Mouse (Mus musculus): Measurements from ENCODE around the gene Gm45234. TPM values are rescaled to one million over a fixed set of nuclear protein-coding genes. Genes with fewer than 3 reads are reported as not detected.

Gene Gm45234
- polyA plus RNA-seq, 1 experiment, result not detected

GRCm38 (mm10) chr6:124718703-124719102, 37.1 kb downstream of the Gm45234 start:
- no peak for TF ChIP-seq CTCF (IDR thresholded peaks at IDR 0.05; ENCODE audit: borderline replicate concordance, extremely low read depth, insufficient read depth, insufficient read length)
- no peak for TF ChIP-seq POLR2A (IDR thresholded peaks at IDR 0.05; ENCODE audit: borderline replicate concordance, extremely low read depth, insufficient read depth, insufficient read length, poor library complexity, severe bottlenecking)
- no peak for DNase-seq (ENCODE audit: low read depth)

DNA sequence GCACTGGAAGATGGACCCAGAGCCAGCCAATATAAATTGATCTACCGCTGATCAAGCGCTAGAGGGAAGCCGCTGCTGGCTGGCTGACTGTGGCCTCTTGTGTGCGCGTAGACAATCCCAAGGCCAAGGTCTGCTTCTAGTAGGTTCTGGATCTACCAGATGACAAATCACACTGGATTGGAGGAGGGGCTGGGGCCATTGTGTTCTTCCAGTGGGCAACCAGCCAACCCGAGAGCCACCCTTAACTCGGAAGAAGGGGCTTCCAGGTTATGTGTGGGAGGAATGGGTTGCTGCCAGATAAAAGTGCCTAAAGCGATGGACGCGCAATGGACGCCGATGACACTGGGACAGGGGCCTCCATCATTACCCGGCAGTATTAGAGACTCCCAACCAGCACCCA, 37.9 kb downstream of the Gm45234 start:
- DNase-seq (ENCODE audit: low read depth), result no peak
- no peak for TF ChIP-seq POLR2A (IDR thresholded peaks at IDR 0.05; ENCODE audit: borderline replicate concordance, extremely low read depth, insufficient read depth, insufficient read length, poor library complexity, severe bottlenecking)
- no peak for TF ChIP-seq CTCF (IDR thresholded peaks at IDR 0.05; ENCODE audit: borderline replicate concordance, extremely low read depth, insufficient read depth, insufficient read length)

GRCm38 (mm10) chr6:124716864-124717490, 38.8 kb downstream of the Gm45234 start:
- peak; percentile 74 for DNase-seq (ENCODE audit: low read depth)
- TF ChIP-seq CTCF (IDR thresholded peaks at IDR 0.05; ENCODE audit: borderline replicate concordance, extremely low read depth, insufficient read depth, insufficient read length) (peak; percentile 67), POLR2A (IDR thresholded peaks at IDR 0.05; ENCODE audit: borderline replicate concordance, extremely low read depth, insufficient read depth, insufficient read length, poor library complexity, severe bottlenecking) (no peak)

- TF ChIP-seq CTCF (IDR thresholded peaks at IDR 0.05; ENCODE audit: borderline replicate concordance, extremely low read depth, insufficient read depth, insufficient read length) (no peak), POLR2A (IDR thresholded peaks at IDR 0.05; ENCODE audit: borderline replicate concordance, extremely low read depth, insufficient read depth, insufficient read length, poor library complexity, severe bottlenecking) (no peak)
- no peak for DNase-seq (ENCODE audit: low read depth)
Observed at GRCm38 (mm10) chr6:124712918-124713317, 42.9 kb downstream of the Gm45234 start.

GRCm38 (mm10) chr6:124711824-124712782, 43.7 kb downstream of the Gm45234 start, which contains the start of the genes Emg1 and Phb2:
Gene Emg1, minus strand, starts transcription at chr6:124712178.
Gene Phb2, plus strand, starts transcription at chr6:124712336.
- peak; percentile 99 for DNase-seq (ENCODE audit: low read depth)
- no peak for TF ChIP-seq CTCF (IDR thresholded peaks at IDR 0.05; ENCODE audit: borderline replicate concordance, extremely low read depth, insufficient read depth, insufficient read length)
- peak; percentile 27; the same call in 1 of the 2 replicates for TF ChIP-seq POLR2A (IDR thresholded peaks at IDR 0.05; ENCODE audit: borderline replicate concordance, extremely low read depth, insufficient read depth, insufficient read length, poor library complexity, severe bottlenecking)

DNA sequence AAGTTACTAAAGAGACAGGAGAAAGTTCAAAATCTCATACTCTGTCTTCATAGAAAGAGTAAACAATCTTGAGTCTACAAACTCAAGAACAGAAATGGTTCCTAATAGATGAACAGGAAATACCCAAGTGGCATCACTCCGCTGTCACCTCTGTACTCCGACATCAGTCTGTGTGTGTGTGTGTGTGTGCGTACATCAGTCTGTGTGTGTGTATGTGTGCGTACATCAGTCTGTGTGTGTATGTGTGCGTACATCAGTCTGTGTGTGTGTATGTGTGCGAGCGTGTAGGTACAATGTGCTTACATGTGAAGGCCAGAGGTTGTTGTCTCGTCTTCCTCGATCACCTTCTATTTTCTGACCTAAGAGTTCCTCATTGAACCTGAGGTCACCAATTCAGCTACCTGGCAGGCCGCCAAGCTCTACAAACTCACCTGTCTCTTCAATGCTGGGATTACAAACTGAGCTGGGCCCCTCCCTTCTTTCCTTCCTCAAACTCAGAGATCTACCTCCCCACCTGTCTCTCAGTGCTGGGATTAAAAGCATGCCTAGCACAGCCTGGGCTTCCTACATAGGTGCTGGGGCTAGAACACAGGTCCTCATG, 47.4 kb downstream of the Gm45234 start:
- TF ChIP-seq POLR2A (IDR thresholded peaks at IDR 0.05; ENCODE audit: borderline replicate concordance, extremely low read depth, insufficient read depth, insufficient read length, poor library complexity, severe bottlenecking) (no peak), CTCF (IDR thresholded peaks at IDR 0.05; ENCODE audit: borderline replicate concordance, extremely low read depth, insufficient read depth, insufficient read length) (no peak)
- DNase-seq (ENCODE audit: low read depth), result no peak

DNA sequence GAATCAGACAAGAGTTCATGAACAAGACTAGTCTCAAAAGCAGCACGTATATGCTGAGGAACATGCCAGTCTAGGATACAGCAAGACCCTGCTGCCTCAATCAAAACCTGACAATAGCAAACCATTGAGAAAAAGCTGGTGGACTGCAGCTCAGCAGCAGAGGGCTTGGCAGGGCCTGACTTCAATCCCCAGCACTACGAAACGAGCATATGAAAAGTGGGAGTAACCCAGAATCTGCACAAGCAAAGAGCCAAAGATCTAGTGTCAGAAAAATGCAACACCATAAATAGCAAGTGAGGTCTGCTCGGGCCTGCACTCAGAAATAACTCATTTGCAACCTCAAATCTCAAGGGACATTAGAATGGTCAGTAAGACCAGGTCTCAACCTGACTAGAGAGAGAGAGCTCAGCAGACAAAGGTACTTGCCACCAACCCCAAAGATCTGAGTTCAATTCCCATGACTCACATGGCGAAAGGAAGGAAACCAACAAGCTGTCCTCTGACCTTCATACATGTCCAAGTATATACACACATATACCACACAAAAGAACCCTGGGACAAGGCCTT, 49.7 kb downstream of the Gm45234 start:
- no peak for DNase-seq (ENCODE audit: low read depth)
- TF ChIP-seq POLR2A (IDR thresholded peaks at IDR 0.05; ENCODE audit: borderline replicate concordance, extremely low read depth, insufficient read depth, insufficient read length, poor library complexity, severe bottlenecking) (no peak), CTCF (IDR thresholded peaks at IDR 0.05; ENCODE audit: borderline replicate concordance, extremely low read depth, insufficient read depth, insufficient read length) (no peak)

DNA sequence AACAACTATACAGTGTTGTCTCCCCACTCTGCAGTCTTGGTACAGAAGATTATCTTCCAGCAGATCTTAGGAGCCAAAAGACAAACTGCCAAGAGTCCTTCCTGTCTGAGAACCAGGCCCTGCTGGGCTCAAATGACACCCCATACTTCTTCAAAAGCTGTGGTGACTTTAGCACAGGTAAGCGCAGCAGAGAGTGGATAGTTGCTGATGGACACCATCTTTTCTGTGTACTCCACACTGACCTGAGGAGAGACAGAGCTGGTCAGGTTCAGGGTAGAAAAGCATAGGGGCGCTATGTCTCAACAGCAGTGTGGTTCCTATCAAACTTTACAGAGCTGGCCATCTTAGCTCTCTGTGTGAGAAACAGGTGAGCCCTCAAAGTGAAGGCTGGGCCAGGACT, 51.4 kb downstream of the Gm45234 start:
- TF ChIP-seq CTCF (IDR thresholded peaks at IDR 0.05; ENCODE audit: borderline replicate concordance, extremely low read depth, insufficient read depth, insufficient read length), result no peak
- no peak for TF ChIP-seq POLR2A (IDR thresholded peaks at IDR 0.05; ENCODE audit: borderline replicate concordance, extremely low read depth, insufficient read depth, insufficient read length, poor library complexity, severe bottlenecking)
- no peak for DNase-seq (ENCODE audit: low read depth)

- TF ChIP-seq POLR2A (IDR thresholded peaks at IDR 0.05; ENCODE audit: borderline replicate concordance, extremely low read depth, insufficient read depth, insufficient read length, poor library complexity, severe bottlenecking) (no peak), CTCF (IDR thresholded peaks at IDR 0.05; ENCODE audit: borderline replicate concordance, extremely low read depth, insufficient read depth, insufficient read length) (no peak)
- no peak for DNase-seq (ENCODE audit: low read depth)
Observed at GRCm38 (mm10) chr6:124703789-124704188, 52.0 kb downstream of the Gm45234 start.

DNA sequence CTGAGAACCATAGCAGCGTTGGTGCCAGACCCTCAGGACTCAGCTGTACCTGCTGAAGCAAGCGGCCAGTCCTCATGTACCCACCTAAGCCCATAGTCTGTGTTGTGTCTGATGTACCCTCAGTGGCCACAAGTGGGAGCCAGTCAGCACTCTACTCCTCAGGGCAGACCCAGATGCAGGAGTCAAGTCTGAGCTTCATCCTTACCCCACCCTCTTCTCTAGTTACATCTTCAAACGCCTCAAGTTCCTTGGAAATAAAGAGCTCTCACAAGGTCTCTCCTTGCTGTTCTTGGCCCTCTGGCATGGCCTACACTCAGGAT, 53.1 kb downstream of the Gm45234 start:
- TF ChIP-seq POLR2A (IDR thresholded peaks at IDR 0.05; ENCODE audit: borderline replicate concordance, extremely low read depth, insufficient read depth, insufficient read length, poor library complexity, severe bottlenecking) (no peak), CTCF (IDR thresholded peaks at IDR 0.05; ENCODE audit: borderline replicate concordance, extremely low read depth, insufficient read depth, insufficient read length) (peak; percentile 84)
- peak; percentile 72 for DNase-seq (ENCODE audit: low read depth)
